Mouse (Mus musculus) liver, adult 2 months (tissue): ENCODE data around the gene Kpna1.

ENCODE experiments used
- CTCF ChIP-seq: fragments of 200-500 bp; IDR thresholded peaks from 2 replicates; pipeline ENCODE4 v1.5.1; 2011; ENCODE audit warnings: low read depth, low read length, control low read depth
- POLR2A ChIP-seq: fragments of 200-500 bp; IDR thresholded peaks from 2 replicates; pipeline ENCODE4 v1.6.1; 2011; ENCODE audit warnings: low read length, control low read depth; ENCODE audit not compliant: insufficient read depth; ENCODE audit errors: extremely low read depth

DNA sequence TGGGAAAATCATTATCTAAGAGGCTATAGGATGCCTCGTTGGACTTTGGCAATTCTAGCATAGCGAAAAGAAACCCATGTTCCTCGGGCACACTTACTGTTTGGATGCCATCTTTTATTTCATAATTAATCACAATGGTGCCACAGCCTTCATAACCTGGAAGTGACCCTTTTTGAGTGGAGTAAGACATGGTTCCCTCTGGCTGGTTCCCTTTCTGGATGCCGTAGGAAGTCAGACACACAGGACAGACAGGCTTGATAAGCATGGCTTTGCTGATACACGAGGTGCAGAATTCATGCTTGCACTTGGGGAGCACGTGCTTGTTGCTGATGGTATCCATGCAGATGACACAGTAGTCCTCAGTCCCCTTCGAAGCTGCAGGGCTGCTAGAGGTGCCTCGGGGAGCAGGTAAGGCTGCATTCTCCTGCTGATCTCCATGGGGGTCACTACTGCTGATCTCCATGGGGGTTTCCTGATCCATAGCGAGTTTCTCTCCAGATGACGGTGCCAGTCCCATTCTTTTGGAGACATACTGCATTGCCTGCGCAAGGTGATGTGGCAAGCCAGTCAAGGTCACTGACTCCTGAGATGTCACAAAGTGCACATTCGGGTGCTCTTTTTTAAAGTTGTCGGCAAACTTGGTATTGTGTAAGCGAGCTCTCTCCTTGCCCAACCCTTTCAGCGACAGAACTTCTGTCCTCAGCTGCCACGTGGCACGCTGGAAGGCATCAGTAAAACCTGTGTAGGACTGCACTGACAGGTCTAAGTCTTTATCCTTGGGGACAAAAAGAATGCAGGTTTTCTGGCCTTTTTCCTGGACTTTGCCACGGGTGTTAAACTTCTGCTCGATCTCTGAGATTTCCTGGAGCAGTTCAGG, 46.1 kb upstream of the Kpna1 start:
- TF ChIP-seq CTCF (no peak), POLR2A (no peak)
